Mouse (Mus musculus) frontal cortex, adult 2 months (tissue): ENCODE measurements around the gene Aldh8a1. TPM values are rescaled to one million over a fixed set of nuclear protein-coding genes. Genes with fewer than 3 reads are reported as not detected.
A peak's percentile ranks its signal among the peaks of the same experiment; 100 is the strongest.

Source experiments
- DNase-seq, 2 experiments: peaks; one replicate each; pipeline ENCODE4 v3.0.0; 2022; ENCODE audit warnings: low spot score in 1 of 2; ENCODE audit errors: extremely low spot score in 1 of 2
- polyA plus RNA-seq: library from polyadenylated mRNA; depleted of rRNA; stranded (reverse); fragments of >200 nt; gene quantifications from 2 replicates; pipeline ENCODE4 v1.2.3, GENCODE M21; 2012; rRNA removed

Aldh8a1 gene
- polyA plus RNA-seq, 1 experiment = 0.22 TPM

DNA sequence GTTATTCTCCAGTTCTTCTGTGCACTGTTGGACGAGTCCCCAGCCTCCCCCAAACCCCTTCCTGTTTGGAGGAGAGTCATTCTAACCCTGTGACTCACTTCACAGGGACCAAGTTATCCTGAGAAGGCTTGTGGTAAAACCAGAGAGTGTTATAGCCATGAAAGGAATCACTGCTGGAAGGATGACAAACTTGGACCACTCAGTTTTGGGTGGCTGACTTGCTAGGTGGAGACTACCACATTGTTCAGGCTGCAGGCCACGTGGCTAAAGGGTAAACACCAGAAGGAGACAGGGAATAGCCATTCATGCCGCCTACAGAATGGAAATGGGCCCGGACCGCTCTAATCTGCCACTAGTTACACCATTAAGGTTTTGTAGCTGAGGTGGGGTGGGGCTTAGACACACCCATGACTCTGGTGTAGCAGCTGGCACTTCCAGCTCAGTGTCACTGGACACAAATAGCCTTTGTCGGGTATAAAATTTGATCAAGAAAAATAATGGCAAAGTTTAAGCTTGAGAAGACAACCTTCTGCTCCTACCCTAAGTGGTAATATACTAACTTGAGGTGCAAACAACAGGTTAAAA is 34.6 kb downstream of the Aldh8a1 start:
- DNase-seq = no peak

- no peak for DNase-seq
These were observed 37.9 kb downstream of the Aldh8a1 start for GRCm38 (mm10) chr10:21415031-21415430.

GRCm38 (mm10) chr10:21416184-21416583 is 39.1 kb downstream of the Aldh8a1 start:
- no peak for DNase-seq

DNA sequence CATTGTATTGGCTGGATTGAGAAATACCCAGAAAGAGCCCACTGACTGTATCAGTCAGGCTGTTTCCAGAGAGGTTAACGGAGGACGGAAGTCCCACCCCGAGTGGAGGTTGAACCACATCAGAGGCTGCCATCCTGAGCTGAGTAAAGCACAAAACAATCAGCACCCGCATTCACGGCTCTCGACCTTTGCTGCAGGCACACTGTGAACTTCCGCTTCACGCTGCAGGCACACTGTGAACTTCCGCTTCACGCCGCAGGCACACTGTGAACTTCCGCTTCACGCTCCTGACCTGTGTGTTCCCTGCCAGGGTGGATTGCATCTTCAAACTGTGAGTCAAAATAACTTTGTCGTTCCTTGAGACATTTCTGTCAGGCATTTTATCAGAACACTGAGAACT is 42.1 kb downstream of the Aldh8a1 start:
- no peak for DNase-seq

GRCm38 (mm10) chr10:21420457-21421424 is 43.6 kb downstream of the Aldh8a1 start:
- peak; percentile 23 to 86 for DNase-seq

DNA sequence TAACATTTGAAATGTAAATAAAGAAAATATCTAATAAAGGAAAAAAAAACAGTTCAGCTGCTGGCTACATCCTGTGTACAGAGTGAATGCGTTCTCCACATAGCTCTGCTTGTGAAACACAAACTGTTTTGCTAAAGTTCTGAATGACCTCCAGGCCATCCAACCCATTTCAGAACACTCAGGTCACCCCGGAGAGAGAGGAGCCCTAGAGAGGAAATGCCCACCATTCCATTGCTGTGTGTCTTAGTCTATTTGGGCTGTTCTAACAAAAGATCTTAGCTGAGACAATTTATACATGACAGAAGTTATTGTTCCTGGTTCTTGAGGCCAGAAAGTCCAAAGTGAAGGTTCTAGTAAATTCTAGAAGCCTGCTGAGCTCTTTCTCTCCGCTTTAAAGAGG is 49.4 kb downstream of the Aldh8a1 start:
- no peak for DNase-seq

DNA sequence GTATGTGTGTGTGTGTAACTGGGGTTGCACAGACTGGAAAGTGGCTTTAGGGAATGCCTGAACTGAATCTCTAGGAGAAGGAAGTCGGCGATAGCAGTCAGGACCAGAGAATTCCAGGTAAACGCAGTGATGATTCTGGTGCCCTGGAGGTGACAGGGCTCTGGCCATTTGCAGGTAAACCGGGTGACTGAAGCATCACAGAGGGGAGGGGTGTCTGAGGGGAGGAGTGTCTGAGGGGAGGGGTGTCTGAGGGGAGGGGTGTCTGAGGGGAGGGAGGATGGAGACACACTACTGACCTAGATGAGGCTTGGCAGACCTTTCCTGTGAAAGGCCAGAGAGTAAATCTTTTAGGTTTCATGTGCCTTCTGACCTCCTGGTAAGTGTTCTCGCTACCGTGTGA is 50.9 kb downstream of the Aldh8a1 start:
- no peak for DNase-seq

DNA sequence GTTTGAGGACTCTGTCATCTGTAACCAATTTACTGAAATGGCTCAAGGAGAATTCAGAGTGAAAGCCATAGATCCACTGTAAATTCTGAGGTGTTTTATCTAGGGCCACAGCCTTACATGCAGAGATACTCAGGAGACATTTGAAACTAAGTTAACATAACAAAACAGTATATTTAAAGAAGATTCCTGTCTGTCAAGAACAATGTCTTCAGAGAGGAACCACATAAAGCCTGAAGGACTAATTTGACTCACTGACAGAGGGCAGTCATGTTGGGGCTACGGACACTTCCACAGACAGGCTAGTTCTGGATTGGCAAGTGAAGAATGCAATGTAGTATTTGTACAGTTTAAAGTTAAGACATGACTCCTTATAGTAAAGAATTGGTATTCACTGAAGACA is 62.2 kb downstream of the Aldh8a1 start:
- DNase-seq = no peak

GRCm38 (mm10) chr10:21441020-21441419 is 63.9 kb downstream of the Aldh8a1 start:
- DNase-seq = no peak

DNA sequence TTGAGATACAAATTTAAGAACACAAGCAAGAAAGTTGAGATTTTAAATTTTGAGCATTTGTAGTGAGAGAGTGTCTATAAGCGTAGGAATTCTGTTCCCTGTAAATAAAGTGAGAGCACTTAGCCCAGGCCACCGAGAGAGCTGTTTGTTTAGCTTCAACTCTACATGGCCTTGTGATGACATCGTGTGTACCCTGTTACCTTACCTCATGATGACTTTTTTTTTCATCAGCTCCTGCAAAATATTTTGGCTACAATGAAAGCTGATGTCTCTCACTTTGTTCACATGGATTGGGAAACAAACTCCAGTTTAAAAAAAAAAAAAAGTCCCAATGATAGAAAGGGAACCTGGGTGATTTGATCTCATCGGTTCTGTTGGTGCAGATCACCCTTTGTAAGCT is 64.6 kb downstream of the Aldh8a1 start:
- DNase-seq = no peak

- peak; percentile 58 to 69 for DNase-seq
These were observed 66.7 kb downstream of the Aldh8a1 start for GRCm38 (mm10) chr10:21443646-21444324.

DNA sequence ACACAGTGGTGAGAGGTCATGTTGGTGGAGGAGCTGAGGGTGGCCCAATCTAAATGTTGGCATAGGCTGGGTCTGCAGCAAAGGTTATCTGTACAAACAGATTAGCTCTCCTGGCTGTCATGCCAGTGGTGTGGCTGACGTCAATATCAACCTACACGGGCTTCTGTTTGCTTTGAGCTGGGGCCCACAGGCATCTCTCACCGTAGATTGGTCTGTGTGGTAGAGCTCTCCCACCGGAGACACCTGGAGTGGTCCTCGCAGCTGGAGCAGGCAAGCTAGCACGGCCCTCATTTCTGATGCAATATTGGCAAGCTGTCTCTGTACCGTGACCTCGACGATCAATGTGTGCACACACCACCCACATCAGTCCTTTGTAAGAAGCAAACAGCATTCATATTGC is 67.3 kb downstream of the Aldh8a1 start:
- DNase-seq = no peak

Other genes with a start within 250 kb of the Aldh8a1 start
- gene Myb, start 216.3 kb upstream of the Aldh8a1 start, polyA plus RNA-seq = 0.24 and 0.48 TPM in 2 replicates
- 47.7 and 49.8 TPM in 2 replicates for gene Hbs1l, start 81.3 kb upstream of the Aldh8a1 start, polyA plus RNA-seq
- gene 1700020N01Rik, start 215.9 kb downstream of the Aldh8a1 start, polyA plus RNA-seq = 0.16 TPM in 1 of 2 replicates, not detected in the other